Mouse (Mus musculus) common myeloid progenitor, adult 5-6 weeks (primary cell): ENCODE results near the gene Robo4. TPM values are rescaled to one million over a fixed set of nuclear protein-coding genes. Genes with fewer than 3 reads are reported as not detected.

Source experiments
- ATAC-seq: replicated peaks from 2 replicates; pipeline ENCODE4 v1.8.0; 2016; ENCODE audit warnings: low read depth, mild to moderate bottlenecking, moderate TSS enrichment, inconsistent platforms; ENCODE audit not compliant: poor library complexity, severe bottlenecking
- total RNA-seq: library from RNA; stranded (forward); fragments of 200-1000, 187-1606 nt; gene quantifications from 2 replicates; pipeline ENCODE4 v1.2.3, GENCODE M21; 2017

The Robo4 gene
- total RNA-seq, 1 experiment from 2014 or later: 1.4 TPM

DNA sequence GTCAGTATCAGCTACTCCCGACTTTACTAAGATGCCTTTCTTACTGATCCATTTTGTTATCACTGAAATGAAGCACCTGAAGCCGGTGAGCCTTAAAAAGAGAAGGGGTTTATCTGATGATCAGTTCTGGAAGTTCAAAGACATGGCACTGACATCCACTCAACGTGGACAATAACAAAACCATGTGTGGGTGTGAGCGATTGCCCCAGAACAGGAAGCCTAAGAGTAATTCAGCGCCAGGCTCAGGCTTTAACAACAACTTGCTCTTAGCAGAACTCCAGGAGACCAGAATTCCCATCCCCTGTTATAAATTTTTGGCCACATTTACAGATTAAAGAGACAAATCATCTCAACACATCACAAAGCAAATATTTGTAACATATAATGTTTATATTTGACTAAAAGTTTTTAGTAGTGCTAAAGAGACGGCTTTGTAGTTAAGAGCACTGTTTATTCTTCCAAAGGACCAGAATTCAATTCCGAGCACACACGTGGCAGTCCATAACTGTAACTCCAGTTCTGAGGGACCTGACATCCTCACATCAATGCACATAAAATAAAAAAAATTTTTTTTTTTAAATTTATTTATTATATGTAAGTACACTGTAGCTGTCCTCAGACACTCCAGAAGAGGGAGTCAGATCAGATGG lies 8.1 kb upstream of the Robo4 start:
- ATAC-seq: no peak

DNA sequence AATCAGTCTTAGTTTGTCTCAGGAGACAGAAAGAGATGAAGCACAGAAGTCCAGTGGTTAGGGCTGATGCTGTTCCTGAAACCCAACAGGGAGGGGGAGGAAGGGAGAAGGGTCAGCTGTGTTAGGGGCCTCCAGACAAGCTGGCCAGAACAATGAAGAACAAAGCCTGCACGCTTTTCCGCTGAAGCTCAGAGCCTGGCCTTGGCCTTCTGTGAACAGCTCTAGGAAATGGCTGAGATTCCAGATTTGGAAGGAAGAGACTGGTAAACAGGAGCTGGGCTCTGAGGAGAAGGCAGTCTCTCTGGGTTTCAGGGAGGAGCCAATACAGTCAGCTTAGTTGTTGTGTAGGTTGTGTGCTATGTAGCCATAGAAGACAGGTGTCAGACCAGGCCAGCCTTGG lies 1.1 kb upstream of the Robo4 start:
- ATAC-seq: no peak

DNA sequence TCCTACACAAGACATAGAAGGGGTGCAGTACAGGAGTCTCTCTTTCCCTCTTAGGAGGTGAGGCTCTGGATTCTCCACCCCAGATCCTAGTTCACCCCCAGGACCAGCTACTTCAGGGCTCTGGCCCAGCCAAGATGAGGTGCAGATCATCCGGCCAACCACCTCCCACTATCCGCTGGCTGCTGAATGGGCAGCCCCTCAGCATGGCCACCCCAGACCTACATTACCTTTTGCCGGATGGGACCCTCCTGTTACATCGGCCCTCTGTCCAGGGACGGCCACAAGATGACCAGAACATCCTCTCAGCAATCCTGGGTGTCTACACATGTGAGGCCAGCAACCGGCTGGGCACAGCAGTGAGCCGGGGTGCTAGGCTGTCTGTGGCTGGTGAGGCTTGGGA lies 804 bp downstream of the Robo4 start:
- ATAC-seq: no peak

DNA sequence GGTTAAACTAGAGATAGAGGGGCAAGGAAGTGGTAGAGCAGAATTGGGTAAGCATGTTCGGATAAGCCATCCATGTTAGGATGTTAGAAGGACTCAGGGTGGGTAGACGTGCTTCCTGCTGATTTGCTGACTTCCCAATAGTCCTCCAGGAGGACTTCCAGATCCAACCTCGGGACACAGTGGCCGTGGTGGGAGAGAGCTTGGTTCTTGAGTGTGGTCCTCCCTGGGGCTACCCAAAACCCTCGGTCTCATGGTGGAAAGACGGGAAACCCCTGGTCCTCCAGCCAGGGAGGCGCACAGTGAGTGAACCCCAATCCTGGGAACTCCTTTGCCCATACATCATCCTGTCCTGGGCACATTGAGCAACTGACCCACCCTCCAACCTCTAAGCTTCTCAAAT lies 1.3 kb downstream of the Robo4 start:
- no peak for ATAC-seq

DNA sequence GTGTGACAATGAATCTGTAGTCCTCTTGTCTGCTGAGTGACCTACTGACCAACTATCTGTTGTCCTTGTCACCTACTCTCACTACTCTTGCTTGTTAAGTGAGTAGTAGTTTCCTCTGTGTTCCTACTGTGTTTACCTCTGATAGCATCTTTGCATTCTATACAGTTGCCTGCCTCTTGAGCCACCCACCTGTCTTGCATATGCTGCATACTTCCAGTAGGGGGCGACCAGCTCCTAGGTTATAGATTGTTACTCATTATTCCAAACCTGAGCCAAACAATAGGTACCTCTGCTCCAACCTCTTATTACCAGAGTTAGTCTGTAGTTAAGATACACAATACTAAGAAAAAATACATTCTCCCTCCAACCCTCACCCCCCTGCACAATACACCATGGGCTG lies 4.7 kb downstream of the Robo4 start:
- ATAC-seq: peak; percentile 81

DNA sequence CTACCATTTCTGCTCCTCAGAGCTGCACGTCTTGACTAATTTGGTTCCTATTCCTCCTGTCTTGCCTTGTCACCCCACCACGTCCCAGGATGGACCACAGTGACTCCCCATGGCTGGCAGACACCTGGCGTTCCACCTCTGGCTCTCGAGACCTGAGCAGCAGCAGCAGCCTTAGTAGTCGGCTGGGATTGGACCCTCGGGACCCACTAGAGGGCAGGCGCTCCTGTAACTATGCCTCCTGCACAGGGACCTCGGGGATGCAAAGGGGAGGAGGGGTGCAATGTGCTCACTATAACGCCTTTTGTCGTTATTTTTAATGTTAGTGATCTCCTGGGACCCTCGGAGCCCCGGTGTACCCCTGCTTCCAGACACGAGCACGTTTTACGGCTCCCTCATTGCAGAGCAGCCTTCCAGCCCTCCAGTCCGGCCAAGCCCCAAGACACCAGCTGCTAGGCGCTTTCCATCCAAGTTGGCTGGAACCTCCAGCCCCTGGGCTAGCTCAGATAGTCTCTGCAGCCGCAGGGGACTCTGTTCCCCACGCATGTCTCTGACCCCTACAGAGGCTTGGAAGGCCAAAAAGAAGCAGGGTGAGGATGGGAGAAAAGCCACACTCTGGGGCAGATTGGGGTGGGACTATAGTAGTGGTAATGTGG lies 6.3 kb downstream of the Robo4 start:
- ATAC-seq: no peak

DNA sequence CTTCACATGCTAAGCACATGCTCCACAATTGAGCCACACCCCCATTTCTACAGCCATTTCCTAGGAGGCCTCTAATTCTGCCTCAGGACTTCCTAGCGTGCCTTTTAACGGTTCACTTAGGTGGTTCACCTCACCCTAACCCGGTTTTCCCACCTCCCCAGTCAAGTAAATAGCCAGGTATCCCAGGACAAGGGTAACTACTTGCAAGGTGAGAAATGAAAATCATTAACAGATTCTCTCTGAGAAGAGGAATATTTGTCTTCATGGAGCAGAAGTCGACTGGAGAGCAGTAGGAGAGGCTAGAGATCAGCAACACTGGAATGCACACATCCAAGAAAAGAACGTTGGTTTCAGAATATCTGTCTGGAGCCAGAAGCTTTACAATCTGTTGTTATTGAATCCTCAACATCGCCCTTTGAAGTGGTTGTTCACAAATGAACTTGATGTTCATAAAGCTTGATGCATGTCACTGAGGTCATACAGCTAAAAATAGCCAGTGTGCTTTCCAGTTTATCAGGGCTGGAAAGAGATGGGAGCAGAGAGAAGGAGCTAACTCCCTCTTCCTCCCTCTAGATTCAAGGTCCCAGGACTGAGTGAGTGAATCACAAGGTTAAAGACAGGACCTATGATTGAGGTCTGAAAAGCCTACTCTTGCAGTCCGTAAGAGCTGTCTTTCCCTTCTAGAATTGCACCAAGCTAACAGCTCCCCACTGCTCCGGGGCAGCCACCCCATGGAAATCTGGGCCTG lies 8.2 kb downstream of the Robo4 start:
- no peak for ATAC-seq

DNA sequence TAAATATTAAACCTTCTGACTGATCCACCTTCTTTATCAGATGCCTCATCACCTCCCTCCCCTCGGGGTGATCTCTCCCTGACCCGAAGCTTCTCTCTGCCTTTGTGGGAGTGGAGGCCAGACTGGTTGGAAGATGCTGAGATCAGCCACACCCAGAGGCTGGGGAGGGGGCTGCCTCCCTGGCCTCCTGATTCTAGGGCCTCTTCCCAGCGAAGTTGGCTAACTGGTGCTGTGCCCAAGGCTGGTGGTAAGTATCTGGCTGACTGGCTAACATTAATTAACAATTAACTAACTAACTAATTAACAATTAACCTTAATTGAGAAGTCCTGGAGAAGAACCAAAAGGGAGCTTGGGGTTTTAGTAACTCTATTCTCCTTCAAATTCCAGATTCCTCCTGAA lies 11.3 kb downstream of the Robo4 start:
- no peak for ATAC-seq

DNA sequence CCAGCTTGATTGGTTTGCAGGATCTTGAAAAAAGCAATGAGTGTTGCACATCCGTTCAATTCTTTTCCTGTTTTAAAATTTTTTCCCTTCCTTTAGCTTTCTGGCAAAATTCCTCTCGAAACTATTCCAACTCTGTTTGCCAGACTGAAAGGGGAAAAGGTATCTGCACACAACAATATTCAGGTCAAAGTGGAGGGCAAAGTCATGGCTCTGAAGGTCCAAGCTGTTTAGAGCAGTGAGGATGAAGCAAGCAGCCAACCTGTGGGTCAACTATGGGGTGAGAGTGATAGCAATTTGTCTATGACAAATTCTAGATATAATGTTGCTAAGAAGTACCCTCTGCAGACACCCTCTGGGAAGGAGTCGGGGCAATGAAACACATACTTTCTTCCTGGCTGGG lies 13.0 kb downstream of the Robo4 start:
- ATAC-seq: no peak

DNA sequence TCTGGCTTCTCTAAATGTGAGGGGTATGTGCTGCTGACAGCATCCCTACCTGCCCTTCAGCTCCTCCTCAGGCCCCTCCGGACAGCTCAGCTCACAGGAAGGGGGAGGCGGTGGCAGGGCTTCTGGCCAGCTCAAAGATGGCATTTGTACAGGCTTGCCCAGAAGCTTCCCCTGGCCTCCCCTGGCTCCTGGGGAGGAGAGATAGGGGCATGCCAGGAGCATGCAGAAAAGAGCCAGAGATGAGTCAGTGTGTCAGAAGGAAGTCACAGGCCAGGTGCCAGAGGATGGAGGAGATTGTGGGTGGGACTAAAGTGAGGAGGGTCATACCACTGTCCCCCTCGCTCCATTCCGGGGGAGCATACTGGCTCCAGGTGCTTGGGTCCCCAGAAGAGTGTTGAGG lies 17.1 kb downstream of the Robo4 start:
- ATAC-seq: no peak

DNA sequence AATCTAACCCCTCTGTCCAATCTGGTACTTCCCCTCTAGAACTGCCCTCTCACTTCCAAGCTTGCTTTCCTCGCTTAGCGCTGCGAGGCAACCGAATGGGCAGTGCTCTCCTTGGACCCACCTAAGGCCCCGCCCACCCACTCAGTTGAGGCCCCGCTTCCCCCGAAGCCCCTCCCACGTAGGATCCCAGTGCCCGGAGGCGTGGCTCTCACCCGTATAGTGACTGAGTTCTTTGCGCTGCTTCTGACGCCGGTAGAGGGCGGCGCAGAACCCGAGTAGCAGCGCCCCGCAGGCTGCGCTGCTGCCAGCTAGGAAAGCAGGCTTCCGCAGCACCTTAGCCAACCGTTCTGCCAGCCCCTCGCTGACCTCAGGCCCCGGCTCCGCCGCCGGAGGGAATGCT lies 19.0 kb downstream of the Robo4 start:
- peak; percentile 86 for ATAC-seq

DNA sequence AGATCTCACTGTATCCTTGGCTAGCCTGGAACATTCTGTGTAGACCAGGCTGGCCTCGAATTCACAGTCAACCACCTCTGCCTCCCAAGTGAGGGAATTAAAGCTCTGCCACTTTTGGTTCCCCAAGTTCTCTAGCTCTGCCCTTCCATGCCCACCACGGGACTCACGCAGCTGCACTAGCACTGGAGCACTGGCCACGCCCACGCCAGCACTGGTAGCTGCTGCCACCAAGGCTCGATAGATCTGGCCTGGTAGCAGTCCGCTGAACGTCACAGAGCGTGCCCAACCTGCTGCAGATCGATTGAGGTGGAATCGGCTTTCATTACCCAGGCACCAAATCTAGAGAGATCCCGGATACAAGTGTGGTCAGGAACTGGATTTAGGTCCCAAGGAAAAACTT lies 19.5 kb downstream of the Robo4 start:
- peak; percentile 72 for ATAC-seq

DNA sequence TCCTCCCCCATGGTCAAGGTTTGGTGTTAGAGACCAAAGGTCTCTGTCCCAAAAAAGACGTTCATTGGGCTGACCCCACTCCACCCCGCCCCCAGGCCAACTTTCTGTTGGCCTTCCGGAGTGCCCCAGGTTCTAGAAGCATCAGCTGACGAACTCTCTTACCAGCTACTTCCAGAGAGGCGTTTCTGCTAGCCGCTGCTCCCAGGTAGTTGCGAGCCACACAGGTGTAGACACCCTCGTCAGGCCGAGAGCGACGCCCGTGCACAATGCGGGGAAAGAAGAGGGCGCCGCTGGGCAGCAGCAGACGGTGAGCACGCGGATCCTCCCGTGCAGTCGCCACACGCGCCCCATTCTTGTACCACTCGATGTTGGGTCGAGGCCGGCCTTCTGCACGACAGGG lies 27.6 kb downstream of the Robo4 start:
- no peak for ATAC-seq

DNA sequence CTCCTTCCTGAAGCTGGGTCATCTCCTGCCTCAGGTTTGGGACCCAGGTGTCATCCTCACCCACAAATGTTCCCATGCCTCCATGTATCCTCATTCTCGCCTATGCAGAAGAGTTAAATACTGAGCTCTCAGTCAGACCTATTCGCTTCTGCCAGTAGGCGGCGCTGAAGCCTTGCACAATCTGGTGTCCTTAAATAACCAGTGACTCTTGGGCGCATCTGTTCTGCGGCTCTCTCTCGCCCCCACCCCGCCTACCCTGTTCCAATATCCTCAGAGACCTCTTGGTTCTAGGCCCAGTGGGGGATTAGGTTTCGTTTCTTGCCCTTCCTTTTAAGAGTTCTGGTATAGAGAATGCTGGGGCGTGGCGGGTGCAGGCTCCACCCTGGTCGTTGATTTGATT lies 28.9 kb downstream of the Robo4 start:
- ATAC-seq: peak; percentile 61

DNA sequence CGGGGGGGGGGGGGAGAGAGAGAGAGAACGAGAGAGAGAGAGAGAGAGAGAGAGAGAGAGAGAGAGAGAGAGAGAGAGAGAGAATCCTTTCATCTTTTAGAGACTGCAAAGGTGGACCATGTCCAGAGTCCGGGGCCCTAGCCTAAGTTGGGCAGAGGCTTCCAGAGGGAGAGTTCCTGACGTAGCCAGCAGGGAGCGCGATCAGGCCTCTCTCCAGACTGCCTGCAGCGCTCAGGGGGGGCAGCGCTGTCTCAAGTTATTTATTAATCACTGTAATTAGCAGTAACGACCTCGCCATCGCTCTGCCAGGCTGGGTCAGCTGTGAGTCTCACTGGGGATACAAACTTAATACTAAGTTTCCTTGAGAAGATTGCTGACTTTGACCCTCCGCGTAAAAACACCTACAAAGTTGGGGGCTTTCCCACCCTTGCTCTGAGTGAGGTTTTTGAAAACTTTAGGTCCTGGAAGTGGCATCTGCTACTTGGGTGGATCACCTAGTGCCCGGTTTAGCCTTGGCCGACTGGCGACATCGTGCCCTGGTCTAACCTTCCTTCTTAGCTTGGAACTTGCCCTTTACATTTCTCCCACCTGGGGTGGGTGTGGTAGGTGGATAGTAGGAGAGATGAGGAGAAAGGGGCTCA lies 30.4 kb downstream of the Robo4 start:
- peak; percentile 41 for ATAC-seq

DNA sequence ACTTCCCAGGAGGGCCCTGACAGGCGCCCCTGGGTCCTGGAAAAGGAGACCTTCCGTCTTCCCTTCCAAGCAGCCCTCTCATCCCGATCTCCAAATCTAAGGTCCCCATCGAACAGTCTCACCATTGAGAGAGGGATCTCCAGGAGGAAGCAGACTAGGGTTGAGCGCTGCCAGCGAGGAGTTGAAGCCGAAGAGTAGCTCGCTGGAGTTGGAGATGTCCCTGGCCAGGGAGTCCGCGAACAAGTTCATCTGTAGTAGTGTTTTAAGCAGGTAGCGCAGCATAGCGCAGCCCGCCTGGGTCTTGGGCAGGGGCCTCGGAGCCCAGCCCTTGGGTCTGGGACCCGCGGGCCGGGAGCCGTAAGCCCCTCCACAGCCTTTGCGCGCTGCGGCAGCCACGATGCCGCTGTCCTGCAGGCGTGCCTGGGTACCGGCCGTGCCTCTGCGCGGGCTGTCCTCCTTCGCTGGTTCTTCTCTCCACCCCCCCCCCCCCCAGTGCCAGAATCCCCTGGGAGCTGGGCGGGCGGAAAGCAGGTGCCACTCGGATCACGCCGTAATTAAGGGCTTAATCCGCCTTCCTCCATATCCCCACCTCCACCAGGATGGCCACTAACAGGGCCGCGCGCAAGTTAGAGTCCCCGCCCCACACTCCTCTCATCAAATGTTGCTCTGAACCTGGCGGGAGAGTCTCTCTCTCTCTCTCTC lies 31.2 kb downstream of the Robo4 start, which contains the start of gene Robo3:
Gene Robo3, minus strand, starts transcription at position 527 of the 702 bp plus-strand sequence.
- ATAC-seq: no peak

DNA sequence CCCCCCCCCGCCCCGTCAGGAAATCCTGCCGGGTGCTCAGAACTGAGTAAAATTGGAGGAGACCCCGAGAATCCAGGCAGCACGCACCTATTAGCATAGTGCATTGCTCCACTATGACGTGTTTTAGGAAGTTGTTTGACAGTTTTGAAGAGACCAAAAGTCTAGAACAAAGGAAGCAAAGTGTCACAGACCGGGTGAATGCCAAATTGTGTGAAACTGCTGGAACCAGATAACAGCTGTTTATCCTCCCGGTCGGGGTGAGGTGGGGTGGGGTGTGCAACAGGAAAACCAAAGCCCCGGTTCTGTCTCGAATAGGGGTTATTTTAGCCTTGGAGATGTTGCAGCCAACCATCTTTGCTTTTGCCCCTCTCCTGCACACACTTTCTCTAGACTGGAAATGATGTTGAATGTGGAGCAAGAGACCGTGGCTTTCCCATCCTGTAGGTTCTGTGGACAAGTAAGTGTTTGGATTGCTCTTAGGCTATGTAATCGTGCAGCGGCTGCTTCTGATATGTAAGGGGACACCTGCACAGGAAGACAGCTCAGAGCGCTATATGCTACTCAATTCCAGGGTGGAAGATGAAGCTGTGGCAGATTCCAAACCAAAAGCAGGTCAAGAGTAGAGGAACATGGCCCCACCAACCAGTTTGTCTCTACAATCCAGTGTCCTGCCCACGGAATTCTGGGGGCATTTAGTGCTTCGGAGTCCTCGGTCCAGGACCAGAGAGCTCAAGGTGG lies 32.3 kb downstream of the Robo4 start:
- ATAC-seq: peak; percentile 71

DNA sequence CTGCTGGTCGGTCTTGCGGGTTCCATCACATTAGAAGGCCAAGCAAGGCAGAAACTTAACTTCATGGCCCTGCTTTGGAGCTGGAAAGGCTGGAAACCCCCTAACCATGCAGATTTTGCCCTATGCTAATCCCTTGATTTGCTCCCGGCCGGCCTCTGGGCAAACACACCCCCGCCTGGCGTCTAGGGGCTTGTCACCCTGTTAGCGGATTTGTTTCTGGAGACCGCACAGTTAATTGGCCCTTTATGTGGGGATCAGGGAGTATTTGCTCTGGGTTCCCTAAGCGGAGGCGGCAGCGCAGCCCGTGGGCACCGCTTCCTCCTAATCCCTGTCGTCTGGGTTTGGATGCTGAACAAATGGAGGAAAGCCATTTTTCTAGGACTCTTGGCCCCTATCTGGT lies 33.2 kb downstream of the Robo4 start:
- no peak for ATAC-seq

DNA sequence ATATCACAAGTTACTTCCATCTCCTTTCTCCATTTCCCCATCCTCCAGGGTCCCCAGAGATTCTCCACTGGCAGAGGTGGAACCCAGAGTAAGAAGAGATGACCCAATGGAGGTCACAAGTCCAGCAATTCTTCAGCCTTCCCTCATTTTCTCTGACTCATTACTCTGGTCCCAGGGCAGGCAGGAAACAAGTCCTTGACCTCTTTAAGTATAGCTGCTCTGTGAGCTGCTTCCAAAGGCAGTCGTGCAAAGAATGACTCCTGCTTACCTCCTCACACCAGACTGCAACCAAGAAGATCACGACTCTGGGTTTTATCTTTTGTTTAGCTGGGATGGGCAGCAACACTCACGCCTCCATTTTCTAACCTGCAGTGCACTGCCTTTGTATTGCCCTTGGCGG lies 33.9 kb downstream of the Robo4 start:
- no peak for ATAC-seq
